Mouse (Mus musculus) hindlimb bud, embryonic 11.5 days (tissue): ENCODE results near the gene Nthl1.

Source experiments
- DNase-seq: peaks from one replicate; pipeline ENCODE4 v3.0.0-alpha.2; 2012; ENCODE audit warnings: low read depth, low spot score; ENCODE audit errors: extremely low spot score

Gene Nthl1

GRCm38 (mm10) chr17:24687599-24687998 is 55.1 kb downstream of the Nthl1 start:
- DNase-seq: no peak
